Mouse (Mus musculus) retina, embryonic 14.5 days (tissue): ENCODE results near the gene Vmn2r101.

Source experiments
- DNase-seq: peaks from one replicate; pipeline ENCODE4 v3.0.0-alpha.2; 2015; ENCODE audit warnings: low spot score

The Vmn2r101 gene

GRCm38 (mm10) chr17:19576927-19577326 is at the start of gene Vmn2r101:
Vmn2r101 (plus strand) TSS chr17:19577227.
- no peak for DNase-seq

- no peak for DNase-seq
Observed at GRCm38 (mm10) chr17:19629328-19629727, 52.3 kb downstream of the Vmn2r101 start.

- DNase-seq: no peak
Observed at GRCm38 (mm10) chr17:19658447-19658846, 81.4 kb downstream of the Vmn2r101 start.

GRCm38 (mm10) chr17:19660028-19660427 is 83.0 kb downstream of the Vmn2r101 start, which contains the start of gene Vmn2r102:
Vmn2r102 (plus strand) TSS chr17:19660328.
- DNase-seq: no peak
